Mouse (Mus musculus) midbrain, embryonic 11.5 days (tissue): Measurements from ENCODE around the gene Tgm2. TPM values are rescaled to one million over a fixed set of nuclear protein-coding genes. Genes with fewer than 3 reads are reported as not detected.
A peak's percentile ranks its signal among the peaks of the same experiment; 100 is the strongest.

ENCODE experiments used
- ATAC-seq: fragments of 200-750 bp; cut with Nextera tagmentation; 2 replicates; pipeline ENCODE4 v1.8.0; 2017; ENCODE audit warnings: moderate TSS enrichment, moderate library complexity; ENCODE audit not compliant: low FRiP score
- DNase-seq: peaks from one replicate; pipeline ENCODE4 v3.0.0; 2015; ENCODE audit warnings: low spot score; ENCODE audit errors: missing footprints
- H3K27ac ChIP-seq: fragments of 300-500 bp; sonication (generic); 2 replicates; pipeline ENCODE4 v1.5.1; 2014; ENCODE audit warnings: low read depth, low read length
- H3K27me3 ChIP-seq: fragments of 300-500 bp; sonication (generic); 2 replicates; pipeline ENCODE4 v1.6.1; 2014; ENCODE audit warnings: mild to moderate bottlenecking, low read length, moderate library complexity, mixed read lengths; ENCODE audit not compliant: control insufficient read depth, insufficient read depth
- H3K36me3 ChIP-seq: fragments of 300-500 bp; sonication (generic); 2 replicates; pipeline ENCODE4 v1.6.1; 2014; ENCODE audit warnings: mild to moderate bottlenecking, low read length, moderate library complexity, mixed read lengths; ENCODE audit not compliant: control insufficient read depth, insufficient read depth
- H3K4me1 ChIP-seq: fragments of 300-500 bp; sonication (generic); 2 replicates; pipeline ENCODE4 v1.6.1; 2014; ENCODE audit warnings: low read length; ENCODE audit not compliant: control insufficient read depth, insufficient read depth
- H3K4me2 ChIP-seq: fragments of 300-500 bp; sonication (generic); 2 replicates; pipeline ENCODE4 v1.6.1; 2014; ENCODE audit warnings: mild to moderate bottlenecking, moderate library complexity
- H3K4me3 ChIP-seq: fragments of 300-500 bp; sonication (generic); 2 replicates; pipeline ENCODE4 v1.5.1; 2014; ENCODE audit warnings: low read depth, low read length
- H3K9ac ChIP-seq: fragments of 300-500 bp; sonication (generic); 2 replicates; pipeline ENCODE4 v1.6.1; 2014; ENCODE audit warnings: low read length
- H3K9me3 ChIP-seq: fragments of 300-500 bp; sonication (generic); 2 replicates; pipeline ENCODE4 v1.6.1; 2016; ENCODE audit warnings: low read length; ENCODE audit not compliant: control insufficient read depth
- WGBS: fragments of 180-500 bp; shearing (Covaris S2); extraction: QIAGEN DNeasy Blood & Tissue Kit; methylation state at CpG from one replicate; pipeline ENCODE4 v1.1.7; 2014; 5-methylcytosine and 5-hydroxymethylcytosine counted together
- polyA plus RNA-seq: library from polyadenylated mRNA; unstranded; fragments of >200 nt; fragmentation: Nextera tagmentation; extraction: Ambion mirVana; gene quantifications from 2 replicates; pipeline ENCODE4 v1.2.1, GENCODE M21; 2014

Tgm2 gene
- polyA plus RNA-seq, 1 experiment from 2014 or later = 5.8 TPM

- Histone ChIP-seq H3K9ac (no peak overlapping the region), H3K27me3 (no peaks in the 10 kb centered on the region), H3K27ac (no peak overlapping the region), H3K4me3 (no peak overlapping the region), H3K4me2 (no peak overlapping the region), H3K9me3 (no peaks in the 10 kb centered on the region), H3K36me3 (no peaks in the 10 kb centered on the region), H3K4me1 (peaks cover 6% of the 10 kb centered on the region)
- WGBS = 54% methylated on average over 7 of the region's 7 CpGs
- DNase-seq (no peak), ATAC-seq (no peak)
Observed at GRCm38 (mm10) chr2:158159376-158160235, 13.4 kb upstream of the Tgm2 start.

- 51% methylated on average over 8 of the region's 8 CpGs for WGBS
- Histone ChIP-seq H3K4me1 (peaks cover 15% of the 10 kb centered on the region), H3K27ac (no peak overlapping the region)
Observed at GRCm38 (mm10) chr2:158157654-158158053, 11.4 kb upstream of the Tgm2 start.

GRCm38 (mm10) chr2:158156487-158156886, 10.3 kb upstream of the Tgm2 start:
- 89% methylated on average over 9 of the region's 9 CpGs for WGBS
- H3K4me1 ChIP-seq = peaks cover 15% of the 10 kb centered on the region

More at GRCm38 (mm10) chr2:158157654-158158053, 11.4 kb upstream of the Tgm2 start:
- DNase-seq = no peak
- H3K4me3 ChIP-seq = no peak overlapping the region
- H3K9me3 ChIP-seq = no peaks in the 10 kb centered on the region
- no peak overlapping the region for H3K9ac ChIP-seq
- H3K36me3 ChIP-seq = no peaks in the 10 kb centered on the region
- ATAC-seq = no peak
- no peak overlapping the region for H3K4me2 ChIP-seq
- H3K27me3 ChIP-seq = no peaks in the 10 kb centered on the region

GRCm38 (mm10) chr2:158155615-158156014, 9.4 kb upstream of the Tgm2 start:
- DNase-seq = no peak
- WGBS = 91% methylated on average over 2 of the region's 2 CpGs
- Histone ChIP-seq H3K4me2 (no peak overlapping the region), H3K4me3 (no peak overlapping the region), H3K27me3 (no peaks in the 10 kb centered on the region), H3K27ac (no peak overlapping the region), H3K4me1 (peaks cover 15% of the 10 kb centered on the region), H3K9ac (no peak overlapping the region), H3K9me3 (no peaks in the 10 kb centered on the region), H3K36me3 (no peaks in the 10 kb centered on the region)
- no peak for ATAC-seq

More at GRCm38 (mm10) chr2:158156487-158156886, 10.3 kb upstream of the Tgm2 start:
- Histone ChIP-seq H3K9ac (no peak overlapping the region), H3K36me3 (no peaks in the 10 kb centered on the region), H3K4me2 (no peak overlapping the region), H3K9me3 (no peaks in the 10 kb centered on the region), H3K27me3 (no peaks in the 10 kb centered on the region), H3K27ac (no peak overlapping the region), H3K4me3 (no peak overlapping the region)
- DNase-seq = no peak
- ATAC-seq = no peak

GRCm38 (mm10) chr2:158155101-158155500, 8.9 kb upstream of the Tgm2 start:
- 87% methylated on average over 7 of the region's 7 CpGs for WGBS
- Histone ChIP-seq H3K27ac (no peak overlapping the region), H3K4me3 (no peak overlapping the region), H3K9ac (no peak overlapping the region), H3K4me1 (peaks cover 14% of the 10 kb centered on the region), H3K4me2 (no peak overlapping the region), H3K27me3 (no peaks in the 10 kb centered on the region), H3K36me3 (no peaks in the 10 kb centered on the region), H3K9me3 (no peaks in the 10 kb centered on the region)
- ATAC-seq (no peak), DNase-seq (no peak)

- Histone ChIP-seq H3K9ac (no peak overlapping the region), H3K36me3 (no peaks in the 10 kb centered on the region), H3K4me1 (peaks cover 9% of the 10 kb centered on the region), H3K27ac (no peak overlapping the region), H3K27me3 (no peaks in the 10 kb centered on the region), H3K4me2 (no peak overlapping the region), H3K9me3 (no peaks in the 10 kb centered on the region), H3K4me3 (no peak overlapping the region)
- ATAC-seq (no peak), DNase-seq (no peak)
- 68% methylated on average over 8 of the region's 8 CpGs for WGBS
Observed at GRCm38 (mm10) chr2:158154641-158155040, 8.4 kb upstream of the Tgm2 start.

- H3K4me3 ChIP-seq = peak overlapping the region; percentile 17
- 2% methylated on average over 22 of the region's 22 CpGs for WGBS
- peak overlapping the region; percentile 48; the same call in 1 of the 2 replicates for H3K27ac ChIP-seq
- DNase-seq (peak; percentile 90), ATAC-seq (peak; percentile 66)
- H3K27me3 ChIP-seq = no peaks in the 10 kb centered on the region
- peak overlapping the region; percentile 48 for H3K4me2 ChIP-seq
- peaks cover 9% of the 10 kb centered on the region for H3K4me1 ChIP-seq
- no peaks in the 10 kb centered on the region for H3K36me3 ChIP-seq
- H3K9me3 ChIP-seq = no peaks in the 10 kb centered on the region
- H3K9ac ChIP-seq = peak overlapping the region; percentile 50
Observed at GRCm38 (mm10) chr2:158153728-158154343, 7.6 kb upstream of the Tgm2 start.

- Histone ChIP-seq H3K4me3 (no peak overlapping the region), H3K27me3 (no peaks in the 10 kb centered on the region)
- peak; percentile 90 for ATAC-seq
Observed at GRCm38 (mm10) chr2:158152685-158153309, 6.6 kb upstream of the Tgm2 start.

GRCm38 (mm10) chr2:158151077-158151476, 4.8 kb upstream of the Tgm2 start:
- DNase-seq = no peak
- H3K4me3 ChIP-seq = no peak overlapping the region
- no peak overlapping the region for H3K9ac ChIP-seq
- H3K27ac ChIP-seq = no peak overlapping the region
- 98% methylated on average over 3 of the region's 3 CpGs for WGBS
- no peak overlapping the region for H3K4me2 ChIP-seq
- no peaks in the 10 kb centered on the region for H3K9me3 ChIP-seq
- H3K27me3 ChIP-seq = no peaks in the 10 kb centered on the region; the same call in 1 of the 2 replicates
- ATAC-seq = no peak
- no peaks in the 10 kb centered on the region for H3K36me3 ChIP-seq
- H3K4me1 ChIP-seq = peaks cover 9% of the 10 kb centered on the region

More at GRCm38 (mm10) chr2:158152685-158153309, 6.6 kb upstream of the Tgm2 start:
- Histone ChIP-seq H3K36me3 (no peaks in the 10 kb centered on the region), H3K9ac (no peak overlapping the region), H3K27ac (no peak overlapping the region), H3K4me2 (no peak overlapping the region), H3K4me1 (peaks cover 9% of the 10 kb centered on the region), H3K9me3 (no peaks in the 10 kb centered on the region)
- DNase-seq = peak; percentile 89
- WGBS = 32% methylated on average over 6 of the region's 6 CpGs
